Mouse (Mus musculus) kidney, embryonic 15.5 days (tissue): ENCODE measurements around the gene Fau. TPM values are rescaled to one million over a fixed set of nuclear protein-coding genes. Genes with fewer than 3 reads are reported as not detected.

ENCODE experiments used
- ATAC-seq: fragments of 200-750 bp; cut with Nextera tagmentation; replicated peaks from 2 replicates; pipeline ENCODE4 v1.8.0; 2017; ENCODE audit warnings: moderate TSS enrichment; ENCODE audit not compliant: low FRiP score
- H3K27ac ChIP-seq: fragments of 300-500 bp; sonication (generic); 2 replicates; pipeline ENCODE4 v1.5.1; 2015; ENCODE audit warnings: mild to moderate bottlenecking, inconsistent platforms
- H3K27me3 ChIP-seq: fragments of 300-500 bp; sonication (generic); 2 replicates; pipeline ENCODE4 v1.6.1; 2015; ENCODE audit warnings: inconsistent platforms
- H3K36me3 ChIP-seq: fragments of 300-500 bp; sonication (generic); 2 replicates; pipeline ENCODE4 v1.6.1; 2015; ENCODE audit warnings: inconsistent platforms
- H3K4me1 ChIP-seq: fragments of 300-500 bp; sonication (generic); 2 replicates; pipeline ENCODE4 v1.6.1; 2015; ENCODE audit warnings: inconsistent platforms
- H3K4me2 ChIP-seq: fragments of 300-500 bp; sonication (generic); 2 replicates; pipeline ENCODE4 v1.6.1; 2015; ENCODE audit warnings: moderate library complexity, mild to moderate bottlenecking, inconsistent platforms
- H3K4me3 ChIP-seq: fragments of 300-500 bp; sonication (generic); replicated peaks from 2 replicates; pipeline ENCODE4 v1.5.1; 2015; ENCODE audit warnings: mild to moderate bottlenecking, inconsistent platforms
- H3K9ac ChIP-seq: fragments of 300-500 bp; sonication (generic); 2 replicates; pipeline ENCODE4 v1.6.1; 2015; ENCODE audit warnings: mild to moderate bottlenecking, inconsistent platforms
- H3K9me3 ChIP-seq: fragments of 300-500 bp; sonication (generic); replicated peaks from 2 replicates; pipeline ENCODE4 v1.6.1; 2016; ENCODE audit warnings: inconsistent platforms
- WGBS: fragments of 180-500 bp; shearing (Covaris S2); methylation state at CpG from one replicate; pipeline ENCODE4 v1.1.7; 2015; ENCODE audit warnings: mixed read lengths; 5-methylcytosine and 5-hydroxymethylcytosine counted together
- polyA plus RNA-seq: library from polyadenylated mRNA; unstranded; fragments of >200 nt; fragmentation: Nextera tagmentation; extraction: Ambion mirVana; gene quantifications from 2 replicates; pipeline ENCODE4 v1.2.1, GENCODE M21; 2015

The Fau gene
- polyA plus RNA-seq, 1 experiment from 2014 or later: 741 TPM

GRCm38 (mm10) chr19:6067011-6067723 lies 9.5 kb downstream of the Fau start:
- Histone ChIP-seq H3K4me3 (peak overlapping the region; percentile 52), H3K27me3 (no peaks in the 10 kb centered on the region), H3K9ac (peak overlapping the region; percentile 61), H3K36me3 (peaks cover 33% of the 10 kb centered on the region), H3K4me1 (peaks cover 43% of the 10 kb centered on the region), H3K9me3 (no peaks in the 10 kb centered on the region), H3K27ac (peak overlapping the region; percentile 88), H3K4me2 (peak overlapping the region; percentile 95)
- peak; percentile 66 for ATAC-seq
- under 1% methylated on average over 30 of the region's 30 CpGs for WGBS

DNA sequence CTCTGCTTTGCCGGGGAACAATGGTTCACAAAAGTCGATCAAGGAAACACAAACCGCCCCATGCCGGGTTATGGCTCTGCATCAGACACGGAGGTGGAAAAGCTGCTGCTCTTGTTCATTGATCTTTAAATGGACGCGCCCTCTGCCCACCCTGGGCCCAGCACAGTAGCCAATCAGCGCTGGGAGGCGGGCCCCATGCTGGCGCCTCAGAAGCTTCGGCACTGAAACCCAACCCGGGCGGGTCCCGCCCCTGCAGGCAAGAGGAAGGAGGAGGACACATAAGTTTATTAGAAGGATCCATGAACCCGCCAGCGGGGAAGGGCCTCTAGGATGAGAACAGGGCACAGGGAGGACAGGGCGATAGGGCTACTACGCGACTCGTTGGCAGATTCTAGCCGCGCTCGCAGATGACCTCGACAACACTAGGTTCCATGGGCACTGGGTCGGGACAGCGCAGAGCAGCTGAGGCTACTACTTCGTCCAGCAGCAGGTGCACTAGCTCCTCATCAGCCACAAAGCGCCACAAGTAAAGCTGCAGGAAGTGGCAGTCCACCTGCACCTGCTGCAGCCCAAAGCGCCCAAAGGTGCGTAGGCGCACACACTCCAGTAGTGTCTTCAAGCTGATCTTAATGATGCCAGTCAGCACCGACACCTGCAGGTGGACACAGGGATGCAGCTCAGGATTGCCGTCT lies 10.2 kb downstream of the Fau start, which contains the start of gene Tm7sf2:
TSS of gene Tm7sf2 (minus strand) at position 650 of the 692 bp plus-strand sequence.
- H3K4me2 ChIP-seq: peak within 1 kb of the TSS; percentile 95
- WGBS: 7% methylated on average over 33 of the region's 33 CpGs
- peaks cover 36% of the 10 kb centered on the region for H3K4me1 ChIP-seq
- peak within 1 kb of the TSS; percentile 52 for H3K4me3 ChIP-seq
- H3K27ac ChIP-seq: peak within 1 kb of the TSS; percentile 88
- peak; percentile 95 for ATAC-seq
- H3K27me3 ChIP-seq: no peaks in the 10 kb centered on the region
- H3K36me3 ChIP-seq: peaks cover 37% of the 10 kb centered on the region
- H3K9ac ChIP-seq: peak within 1 kb of the TSS; percentile 61
- no peaks in the 10 kb centered on the region for H3K9me3 ChIP-seq

DNA sequence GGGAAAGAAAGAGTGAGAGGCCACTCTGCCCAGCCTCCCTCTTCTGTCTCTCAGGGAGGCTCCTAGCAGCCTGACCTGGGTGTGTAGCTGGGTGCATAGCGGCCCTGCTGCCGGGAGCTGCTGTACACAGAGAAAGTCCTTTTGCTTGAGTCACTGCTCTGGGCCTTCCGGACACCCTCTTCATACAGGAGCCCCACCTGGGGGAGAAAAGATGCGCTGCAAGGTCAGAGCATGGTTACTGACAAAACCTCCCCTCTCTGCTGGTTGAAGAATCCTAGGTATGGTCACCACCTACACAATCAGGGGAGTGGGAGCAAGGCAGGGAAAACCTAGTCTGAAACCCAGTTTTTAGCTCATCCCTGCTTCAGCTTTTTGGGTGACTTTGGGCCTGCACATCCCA lies 11.3 kb downstream of the Fau start:
- peaks cover 47% of the 10 kb centered on the region for H3K36me3 ChIP-seq
- ATAC-seq: no peak
- H3K4me1 ChIP-seq: peaks cover 29% of the 10 kb centered on the region
- 77% methylated on average over 4 of the region's 4 CpGs for WGBS
- no peak overlapping the region for H3K4me2 ChIP-seq
- H3K9me3 ChIP-seq: no peaks in the 10 kb centered on the region
- no peak overlapping the region for H3K27ac ChIP-seq
- H3K4me3 ChIP-seq: no peak overlapping the region
- H3K27me3 ChIP-seq: no peaks in the 10 kb centered on the region
- H3K9ac ChIP-seq: no peak overlapping the region

DNA sequence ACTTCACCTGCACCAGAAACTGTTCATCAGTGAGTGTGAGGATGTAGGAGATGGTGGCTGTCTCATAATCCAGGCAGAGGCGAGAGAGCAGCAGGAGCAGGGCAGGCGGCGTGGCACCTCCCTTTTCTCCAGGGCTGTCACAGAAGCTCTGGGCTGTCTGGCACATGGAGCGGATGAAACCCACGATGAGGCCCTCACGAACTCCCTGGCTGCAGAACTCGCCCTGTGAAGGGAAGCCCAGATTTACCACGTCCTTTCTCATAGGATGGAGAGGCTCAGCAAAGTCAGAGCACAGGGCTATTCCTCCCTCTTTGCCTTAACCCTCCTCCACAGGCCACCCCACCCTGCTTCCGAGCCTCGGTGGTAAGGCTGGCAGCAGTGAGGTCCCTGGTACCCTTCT lies 12.2 kb downstream of the Fau start:
- no peak overlapping the region for H3K4me3 ChIP-seq
- no peak overlapping the region for H3K27ac ChIP-seq
- H3K36me3 ChIP-seq: peaks cover 55% of the 10 kb centered on the region
- no peaks in the 10 kb centered on the region for H3K9me3 ChIP-seq
- WGBS: 89% methylated on average over 10 of the region's 10 CpGs
- no peaks in the 10 kb centered on the region for H3K27me3 ChIP-seq
- ATAC-seq: no peak
- no peak overlapping the region for H3K9ac ChIP-seq
- no peak overlapping the region for H3K4me2 ChIP-seq
- H3K4me1 ChIP-seq: peaks cover 31% of the 10 kb centered on the region

- Histone ChIP-seq H3K9ac (no peak overlapping the region), H3K4me1 (peaks cover 40% of the 10 kb centered on the region), H3K9me3 (no peaks in the 10 kb centered on the region), H3K27me3 (no peaks in the 10 kb centered on the region), H3K4me3 (no peak overlapping the region), H3K4me2 (no peak overlapping the region), H3K27ac (no peak overlapping the region), H3K36me3 (peaks cover 60% of the 10 kb centered on the region)
- WGBS: 90% methylated on average over 31 of the region's 31 CpGs
- no peak for ATAC-seq
These were observed 13.1 kb downstream of the Fau start for GRCm38 (mm10) chr19:6070571-6071250.

DNA sequence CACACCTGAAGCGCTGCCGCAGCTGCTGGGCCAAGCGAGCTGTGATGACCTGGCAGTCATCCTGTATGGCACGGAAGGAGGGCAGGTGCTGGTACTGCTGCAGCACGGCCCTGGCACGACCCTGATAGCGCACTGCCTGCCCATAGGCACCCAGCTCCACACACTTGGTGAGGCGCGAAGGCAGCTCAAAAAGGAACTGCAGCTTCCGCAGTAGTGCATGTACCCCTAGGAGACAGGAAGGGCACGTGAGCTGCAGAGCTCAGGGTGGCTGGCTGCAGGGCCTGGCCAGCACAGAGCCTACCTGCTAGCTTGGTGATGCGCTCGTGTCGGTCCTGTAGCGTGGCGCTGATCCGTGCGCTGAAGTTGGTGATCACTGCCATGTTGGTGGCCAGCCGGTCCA lies 13.6 kb downstream of the Fau start:
- Histone ChIP-seq H3K27ac (no peak overlapping the region), H3K36me3 (peaks cover 60% of the 10 kb centered on the region)
- 93% methylated on average over 19 of the region's 19 CpGs for WGBS

GRCm38 (mm10) chr19:6073889-6074288 lies 16.2 kb downstream of the Fau start:
- WGBS: 87% methylated on average over 5 of the region's 5 CpGs
- H3K4me2 ChIP-seq: no peak overlapping the region
- no peak for ATAC-seq

More for the DNA sequence above, 13.6 kb downstream of the Fau start:
- Histone ChIP-seq H3K4me3 (no peak overlapping the region), H3K9me3 (no peaks in the 10 kb centered on the region), H3K4me2 (no peak overlapping the region), H3K27me3 (no peaks in the 10 kb centered on the region), H3K4me1 (peaks cover 40% of the 10 kb centered on the region), H3K9ac (no peak overlapping the region)
- no peak for ATAC-seq

GRCm38 (mm10) chr19:6076564-6077393 lies 19.1 kb downstream of the Fau start, which contains the start of gene Vps51:
Gene Vps51, minus strand, starts transcription at chr19:6077231.
- peaks cover 53% of the 10 kb centered on the region for H3K36me3 ChIP-seq
- peak within 1 kb of the TSS; percentile 92 for H3K4me2 ChIP-seq
- H3K27me3 ChIP-seq: no peaks in the 10 kb centered on the region
- peak within 1 kb of the TSS; percentile 94 for H3K4me3 ChIP-seq
- WGBS: under 1% methylated on average over 33 of the region's 33 CpGs
- peak within 1 kb of the TSS; percentile 92 for H3K27ac ChIP-seq
- peaks cover 30% of the 10 kb centered on the region for H3K4me1 ChIP-seq
- peak; percentile 80 for ATAC-seq
- H3K9ac ChIP-seq: peak within 1 kb of the TSS; percentile 80
- H3K9me3 ChIP-seq: no peaks in the 10 kb centered on the region

More at GRCm38 (mm10) chr19:6073889-6074288, 16.2 kb downstream of the Fau start:
- no peaks in the 10 kb centered on the region for H3K9me3 ChIP-seq
- no peak overlapping the region for H3K9ac ChIP-seq
- H3K4me1 ChIP-seq: peaks cover 30% of the 10 kb centered on the region
- H3K4me3 ChIP-seq: no peak overlapping the region
- H3K27ac ChIP-seq: no peak overlapping the region
- H3K27me3 ChIP-seq: no peaks in the 10 kb centered on the region
- peaks cover 56% of the 10 kb centered on the region for H3K36me3 ChIP-seq

- Histone ChIP-seq H3K9me3 (no peaks in the 10 kb centered on the region), H3K4me1 (peaks cover 39% of the 10 kb centered on the region), H3K9ac (no peak within 1 kb of the TSS), H3K27me3 (no peaks in the 10 kb centered on the region), H3K36me3 (peaks cover 47% of the 10 kb centered on the region), H3K4me3 (no peak within 1 kb of the TSS), H3K27ac (no peak within 1 kb of the TSS), H3K4me2 (no peak within 1 kb of the TSS)
- 92% methylated on average over 12 of the region's 12 CpGs for whole genome bisulfite sequencing
- ATAC-seq: no peak
These were observed 22.4 kb downstream of the Fau start, which contains the start of gene Tmem262 for GRCm38 (mm10) chr19:6079983-6080480. Gene Tmem262, plus strand, starts transcription at chr19:6080033.

DNA sequence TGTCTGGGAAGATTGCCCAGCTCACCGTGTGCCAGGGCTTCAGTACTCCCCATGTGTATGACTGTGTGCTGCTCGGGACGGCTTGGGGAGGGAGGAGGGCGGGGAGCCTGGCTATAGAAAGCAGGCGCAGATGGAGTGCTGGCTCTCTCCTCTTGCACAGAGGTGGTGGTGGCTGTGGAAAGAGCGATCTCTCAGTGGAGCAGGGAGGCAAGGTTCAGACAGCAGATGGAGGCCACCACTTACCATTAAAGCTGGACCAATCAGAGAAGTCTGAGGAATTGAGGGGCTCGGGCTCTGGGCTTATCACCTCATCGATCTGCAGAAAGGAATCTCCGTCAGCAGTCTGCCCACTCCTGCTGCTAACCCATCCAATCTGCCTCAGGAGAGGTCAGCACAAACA lies 24.5 kb downstream of the Fau start, which contains the start of gene Gm28374:
TSS of gene Gm28374 (minus strand) at position 101 of the 400 bp plus-strand sequence.
- H3K27ac ChIP-seq: no peak within 1 kb of the TSS
- no peaks in the 10 kb centered on the region for H3K27me3 ChIP-seq
- H3K9ac ChIP-seq: no peak within 1 kb of the TSS
- peaks cover 53% of the 10 kb centered on the region for H3K36me3 ChIP-seq
- no peaks in the 10 kb centered on the region for H3K9me3 ChIP-seq
- no peak for ATAC-seq
- 90% methylated on average over 9 of the region's 9 CpGs for WGBS
- peak within 1 kb of the TSS; percentile 64; the same call in 1 of the 2 replicates for H3K4me3 ChIP-seq
- H3K4me1 ChIP-seq: peaks cover 32% of the 10 kb centered on the region
- no peak within 1 kb of the TSS for H3K4me2 ChIP-seq
